Mouse (Mus musculus) stomach, embryonic 16.5 days (tissue): ENCODE results near the gene Wnt3a. TPM values are rescaled to one million over a fixed set of nuclear protein-coding genes. Genes with fewer than 3 reads are reported as not detected.
"Not testable (repeated sequence)": the region's sequence is repeated elsewhere in the genome, so short reads cannot be mapped to it uniquely, and the experiment has no call there.

Experiments used
- ATAC-seq: fragments of 200-750 bp; cut with Nextera tagmentation; 2 replicates; pipeline ENCODE4 v1.8.0; 2017; ENCODE audit warnings: moderate number of reproducible peaks, moderate TSS enrichment; ENCODE audit not compliant: insufficient read depth, low FRiP score
- H3K27ac ChIP-seq: fragments of 300-500 bp; sonication (generic); 2 replicates; pipeline ENCODE4 v1.5.1; 2014; ENCODE audit warnings: low read length
- H3K27me3 ChIP-seq: fragments of 300-500 bp; sonication (generic); 2 replicates; pipeline ENCODE4 v1.6.1; 2014; ENCODE audit warnings: low read length, control low read depth, mixed read lengths; ENCODE audit not compliant: control insufficient read depth, insufficient read depth
- H3K36me3 ChIP-seq: fragments of 300-500 bp; sonication (generic); 2 replicates; pipeline ENCODE4 v1.6.1; 2014; ENCODE audit warnings: low read length; ENCODE audit not compliant: control insufficient read depth, insufficient read depth
- H3K4me1 ChIP-seq: fragments of 300-500 bp; sonication (generic); 2 replicates; pipeline ENCODE4 v1.6.1; 2014; ENCODE audit warnings: low read length, control low read depth, mixed read lengths; ENCODE audit not compliant: control insufficient read depth, insufficient read depth
- H3K4me2 ChIP-seq: fragments of 300-500 bp; sonication (generic); 2 replicates; pipeline ENCODE4 v1.6.1; 2014; ENCODE audit warnings: low read depth, low read length, mixed read lengths
- H3K4me3 ChIP-seq: fragments of 300-500 bp; sonication (generic); replicated peaks from 2 replicates; pipeline ENCODE4 v1.5.1; 2014; ENCODE audit warnings: mild to moderate bottlenecking, low read length
- H3K9ac ChIP-seq: fragments of 300-500 bp; sonication (generic); 2 replicates; pipeline ENCODE4 v1.6.1; 2014; ENCODE audit warnings: low read length
- H3K9me3 ChIP-seq: fragments of 300-500 bp; sonication (generic); replicated peaks from 2 replicates; pipeline ENCODE4 v1.6.1; 2016; ENCODE audit warnings: low read length, control low read depth; ENCODE audit not compliant: control insufficient read depth
- WGBS: fragments of 180-500 bp; shearing (Covaris S2); extraction: QIAGEN DNeasy Blood & Tissue Kit; methylation state at CpG from one replicate; pipeline ENCODE4 v1.1.7; 2014; 5-methylcytosine and 5-hydroxymethylcytosine counted together
- polyA plus RNA-seq: library from polyadenylated mRNA; unstranded; fragments of >200 nt; fragmentation: Nextera tagmentation; extraction: Ambion mirVana; gene quantifications from 2 replicates; pipeline ENCODE4 v1.2.1, GENCODE M21; 2015

Wnt3a gene
- polyA plus RNA-seq, 1 experiment from 2014 or later, result 0.23 TPM

GRCm38 (mm10) chr11:59222306-59222705 is 68.2 kb downstream of the Wnt3a start:
- Histone ChIP-seq H3K4me1 (peaks cover 74% of the 10 kb centered on the region), H3K27ac (no peak overlapping the region), H3K4me3 (no peak overlapping the region), H3K4me2 (no peak overlapping the region), H3K27me3 (no peaks in the 10 kb centered on the region), H3K9me3 (no peaks in the 10 kb centered on the region), H3K9ac (no peak overlapping the region), H3K36me3 (no peaks in the 10 kb centered on the region)
- 77% methylated on average over 4 of the region's 4 CpGs for WGBS
- no peak for ATAC-seq

DNA sequence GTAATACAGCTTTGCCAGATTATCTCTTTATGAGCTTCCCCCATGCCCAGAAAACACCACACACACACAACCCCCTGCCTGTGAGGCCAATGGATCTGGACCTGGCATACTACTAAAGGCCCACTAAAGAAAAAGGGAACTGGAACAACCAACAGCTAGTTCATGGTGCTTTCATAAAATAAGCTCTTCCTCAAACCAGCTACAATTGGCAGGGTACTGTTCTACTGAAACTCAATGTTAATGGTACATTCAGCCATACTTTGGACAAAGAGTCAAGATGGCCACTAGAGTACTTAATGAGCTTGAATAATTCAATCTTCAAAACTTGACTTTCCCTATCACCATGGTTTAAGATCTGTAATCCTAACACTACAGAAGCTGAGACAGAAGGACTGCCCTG is 68.9 kb downstream of the Wnt3a start:
- H3K4me1 ChIP-seq, result peaks cover 71% of the 10 kb centered on the region
- H3K4me2 ChIP-seq, result no peak overlapping the region
- no peak overlapping the region for H3K4me3 ChIP-seq
- H3K27me3 ChIP-seq, result no peaks in the 10 kb centered on the region
- no peaks in the 10 kb centered on the region for H3K9me3 ChIP-seq
- no peak for ATAC-seq
- no peaks in the 10 kb centered on the region for H3K36me3 ChIP-seq
- H3K27ac ChIP-seq, result no peak overlapping the region
- no peak overlapping the region for H3K9ac ChIP-seq

GRCm38 (mm10) chr11:59219064-59219463 is 71.5 kb downstream of the Wnt3a start:
- Histone ChIP-seq H3K9me3 (no peaks in the 10 kb centered on the region), H3K4me1 (peaks cover 50% of the 10 kb centered on the region), H3K4me2 (peak overlapping the region; percentile 33; the same call in 1 of the 2 replicates), H3K9ac (no peak overlapping the region), H3K27me3 (no peaks in the 10 kb centered on the region), H3K4me3 (no peak overlapping the region), H3K36me3 (no peaks in the 10 kb centered on the region), H3K27ac (peak overlapping the region; percentile 84)
- ATAC-seq, result no peak

- Histone ChIP-seq H3K4me3 (no peak overlapping the region), H3K4me1 (peaks cover 44% of the 10 kb centered on the region), H3K36me3 (no peaks in the 10 kb centered on the region), H3K27ac (peak overlapping the region; percentile 84), H3K9me3 (no peaks in the 10 kb centered on the region), H3K4me2 (peak overlapping the region; percentile 33), H3K27me3 (no peaks in the 10 kb centered on the region), H3K9ac (no peak overlapping the region)
- peak; percentile 80 for ATAC-seq
- WGBS, result 62% methylated on average over 4 of the region's 4 CpGs
These were observed 72.1 kb downstream of the Wnt3a start for GRCm38 (mm10) chr11:59218389-59218998.

DNA sequence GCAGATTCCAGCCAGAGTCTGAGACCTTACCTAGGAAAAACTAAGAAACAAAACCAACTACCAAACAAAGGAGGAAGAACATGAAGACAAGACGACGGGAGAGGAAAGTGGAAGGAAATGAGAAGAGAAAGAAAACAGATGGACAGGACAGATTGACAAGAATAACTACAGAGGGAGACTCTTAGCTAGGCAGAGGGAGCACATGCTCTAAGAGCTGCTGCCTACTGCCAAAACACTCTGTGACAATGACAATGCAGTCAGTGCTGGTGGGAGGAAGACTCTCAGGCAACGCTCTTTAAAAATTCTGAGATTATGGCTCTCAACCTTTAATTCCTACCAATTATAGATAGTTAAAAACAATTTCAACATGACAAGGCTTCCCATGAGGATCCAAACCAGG is 73.6 kb downstream of the Wnt3a start:
- Histone ChIP-seq H3K9ac (no peak overlapping the region), H3K27me3 (no peaks in the 10 kb centered on the region), H3K4me1 (peaks cover 32% of the 10 kb centered on the region), H3K4me2 (no peak overlapping the region), H3K36me3 (no peaks in the 10 kb centered on the region), H3K27ac (no peak overlapping the region), H3K9me3 (no peaks in the 10 kb centered on the region), H3K4me3 (no peak overlapping the region)
- no peak for ATAC-seq
- WGBS, result 80% methylated on average over 3 of the region's 3 CpGs

GRCm38 (mm10) chr11:59212892-59213494 is 77.6 kb downstream of the Wnt3a start:
- no peak overlapping the region for H3K4me2 ChIP-seq
- H3K4me3 ChIP-seq, result no peak overlapping the region
- no peaks in the 10 kb centered on the region for H3K27me3 ChIP-seq
- H3K36me3 ChIP-seq, result peaks cover 6% of the 10 kb centered on the region; the same call in 1 of the 2 replicates
- WGBS, result 86% methylated on average over 12 of the region's 12 CpGs
- ATAC-seq, result no peak
- H3K9me3 ChIP-seq, result no peaks in the 10 kb centered on the region
- H3K27ac ChIP-seq, result no peak overlapping the region
- peaks cover 29% of the 10 kb centered on the region for H3K4me1 ChIP-seq
- no peak overlapping the region for H3K9ac ChIP-seq

- WGBS, result 75% methylated on average over 12 of the region's 12 CpGs
- H3K9ac ChIP-seq, H3K27me3 ChIP-seq, H3K4me3 ChIP-seq, H3K27ac ChIP-seq, H3K9me3 ChIP-seq, H3K4me2 ChIP-seq, ATAC-seq, H3K36me3 ChIP-seq: not testable (repeated sequence)
- peaks cover 26% of the 10 kb centered on the region for H3K4me1 ChIP-seq
These were observed 78.2 kb downstream of the Wnt3a start for GRCm38 (mm10) chr11:59212320-59212719.

DNA sequence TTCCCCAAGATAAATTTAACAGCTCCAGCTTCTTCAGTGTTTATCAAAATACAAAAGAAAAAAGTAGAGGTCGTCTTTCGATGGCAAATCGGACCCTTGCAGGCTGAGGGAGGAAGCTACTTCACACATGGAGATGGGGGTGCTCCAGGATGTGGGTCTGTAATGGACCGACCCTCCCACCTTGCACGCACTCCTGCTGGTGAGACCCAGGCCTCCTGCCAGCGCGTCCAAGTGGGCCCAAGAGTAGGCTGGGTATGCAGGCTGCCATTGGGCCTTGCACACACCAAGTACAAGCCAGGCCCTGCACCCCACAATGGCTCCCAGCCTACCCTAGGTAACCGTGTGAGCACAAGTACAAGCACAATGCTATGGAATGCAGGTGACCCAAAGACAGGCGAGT is 79.0 kb downstream of the Wnt3a start:
- H3K36me3 ChIP-seq, H3K9me3 ChIP-seq, ATAC-seq, H3K27ac ChIP-seq, H3K27me3 ChIP-seq, H3K4me3 ChIP-seq, H3K4me2 ChIP-seq, H3K9ac ChIP-seq: not testable (repeated sequence)
- peaks cover 26% of the 10 kb centered on the region for H3K4me1 ChIP-seq
- 80% methylated on average over 9 of the region's 9 CpGs for WGBS

GRCm38 (mm10) chr11:59210020-59210419 is 80.5 kb downstream of the Wnt3a start:
- no peak for ATAC-seq
- no peaks in the 10 kb centered on the region for H3K9me3 ChIP-seq
- H3K36me3 ChIP-seq, result peaks cover 6% of the 10 kb centered on the region; the same call in 1 of the 2 replicates
- 73% methylated on average over 4 of the region's 4 CpGs for WGBS
- peaks cover 23% of the 10 kb centered on the region for H3K4me1 ChIP-seq
- H3K4me3 ChIP-seq, result no peak overlapping the region
- H3K9ac ChIP-seq, result no peak overlapping the region
- H3K27ac ChIP-seq, result no peak overlapping the region
- H3K27me3 ChIP-seq, result no peaks in the 10 kb centered on the region
- no peak overlapping the region for H3K4me2 ChIP-seq
